Mouse (Mus musculus): Measurements from ENCODE around the gene Robo2.

Gene Robo2

DNA sequence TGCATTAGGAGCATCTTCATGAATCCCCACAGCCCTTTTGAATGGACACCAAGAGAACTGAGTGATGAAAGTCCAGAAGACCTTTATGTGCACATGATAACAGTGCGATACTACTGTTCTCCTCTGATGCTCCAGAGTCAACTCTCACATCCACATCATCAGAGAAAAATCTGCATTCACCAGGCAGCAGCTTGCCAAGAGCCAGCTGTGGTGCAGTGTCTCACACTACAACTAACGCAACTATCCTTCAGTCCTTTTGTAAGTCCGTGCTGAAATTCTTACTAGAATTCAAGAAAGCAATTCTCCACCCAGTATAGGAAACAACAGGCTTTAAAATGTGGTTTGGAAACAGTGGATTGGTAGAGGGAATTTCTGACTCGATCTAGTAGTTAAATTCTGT is 481.3 kb downstream of the Robo2 start:
- no peak for DNase-seq

DNA sequence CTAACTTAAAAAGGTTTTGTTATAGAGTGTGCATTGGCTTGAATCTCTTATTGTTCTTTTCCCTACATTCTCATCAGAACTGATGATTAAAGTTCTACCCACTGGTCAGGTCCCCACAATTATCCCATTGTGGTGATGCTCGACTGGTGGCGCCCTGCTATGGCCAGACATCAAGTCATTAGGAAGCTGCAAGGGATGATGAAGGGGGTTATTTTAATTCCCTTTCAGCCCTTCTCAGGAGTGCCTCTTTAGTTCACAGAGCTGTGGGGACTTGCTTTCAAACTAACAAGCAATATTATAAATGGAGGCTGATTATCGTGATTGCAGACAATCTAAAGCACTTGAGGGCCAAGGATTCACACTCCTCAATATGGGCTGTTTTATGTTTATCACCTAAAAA is 484.1 kb downstream of the Robo2 start:
- no peak for DNase-seq

DNA sequence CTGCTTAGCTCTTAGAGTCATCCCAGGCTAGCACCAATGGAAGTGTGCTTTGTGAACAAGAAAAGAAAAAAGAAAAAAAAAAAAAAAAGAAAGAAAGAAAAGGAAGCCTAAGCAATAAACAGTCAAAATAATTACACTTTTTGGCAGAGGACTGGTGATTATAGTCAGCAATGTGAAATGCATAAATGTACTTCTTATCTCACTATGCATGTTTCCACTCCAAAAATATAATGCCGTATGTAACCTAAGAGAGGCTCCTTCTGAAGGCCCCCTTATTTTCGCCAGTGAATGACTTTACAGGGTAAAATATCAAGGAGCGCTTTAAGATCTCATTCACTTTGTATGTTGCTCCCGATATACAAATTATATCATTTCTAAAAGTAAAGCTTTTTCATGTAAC is 496.2 kb downstream of the Robo2 start:
- no peak for DNase-seq

DNA sequence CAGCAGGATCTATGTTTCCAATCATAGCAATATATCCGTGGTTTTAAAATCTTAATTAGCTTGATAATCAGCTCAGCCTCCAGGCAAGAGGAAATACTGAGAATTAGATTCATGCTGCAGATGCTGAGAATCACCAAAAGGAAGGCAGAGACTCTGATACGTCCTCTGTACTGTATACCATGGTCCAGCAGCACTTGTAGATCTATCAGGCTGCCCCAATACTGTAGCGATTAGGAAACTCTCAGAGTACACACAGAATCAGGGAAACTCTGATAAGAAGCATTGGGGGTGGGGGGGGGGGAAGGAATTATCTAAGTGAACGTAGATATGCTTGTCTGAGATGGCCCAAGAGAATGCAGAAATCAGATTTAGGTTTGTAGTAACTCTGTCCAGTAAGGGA is 496.7 kb downstream of the Robo2 start:
- DNase-seq, result no peak

DNA sequence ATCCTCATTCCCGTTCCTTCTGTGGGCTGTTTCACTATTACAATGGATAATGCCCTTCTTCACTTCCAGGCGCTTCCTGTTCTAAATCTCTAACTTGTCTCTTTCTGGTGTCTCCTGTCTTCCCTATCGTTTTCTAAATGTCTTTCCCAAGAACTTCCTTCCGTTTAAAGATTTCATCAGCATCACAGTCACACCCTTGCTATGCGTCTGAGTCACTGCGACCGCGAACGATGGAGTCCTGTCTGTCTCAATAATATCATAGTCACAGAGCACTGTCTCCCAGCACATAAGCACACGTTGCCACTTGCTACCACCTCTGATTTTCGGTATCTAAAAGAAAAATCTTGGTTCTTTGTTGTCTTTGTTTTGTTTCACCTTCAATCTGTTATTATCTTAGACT is 503.1 kb downstream of the Robo2 start:
- DNase-seq, result no peak

DNA sequence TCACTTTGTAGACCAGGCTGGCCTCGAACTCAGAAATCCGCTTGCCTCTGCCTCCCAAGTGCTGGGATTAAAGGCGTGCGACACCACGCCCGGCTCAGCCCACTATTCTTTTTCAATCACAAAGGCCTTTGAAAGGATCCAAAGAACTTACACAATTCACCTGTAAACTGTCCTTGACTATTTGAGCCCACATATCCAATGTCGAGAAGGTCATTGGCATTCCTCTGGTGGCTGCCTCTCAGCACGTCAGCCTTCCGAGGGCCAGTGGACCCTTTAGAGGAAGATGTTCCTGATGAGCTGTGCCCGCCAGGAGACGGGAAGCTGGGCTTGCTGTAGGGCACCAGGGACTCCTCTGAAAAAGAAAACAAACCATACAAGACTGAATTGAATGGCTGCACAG is 514.8 kb downstream of the Robo2 start:
- DNase-seq, result no peak

DNA sequence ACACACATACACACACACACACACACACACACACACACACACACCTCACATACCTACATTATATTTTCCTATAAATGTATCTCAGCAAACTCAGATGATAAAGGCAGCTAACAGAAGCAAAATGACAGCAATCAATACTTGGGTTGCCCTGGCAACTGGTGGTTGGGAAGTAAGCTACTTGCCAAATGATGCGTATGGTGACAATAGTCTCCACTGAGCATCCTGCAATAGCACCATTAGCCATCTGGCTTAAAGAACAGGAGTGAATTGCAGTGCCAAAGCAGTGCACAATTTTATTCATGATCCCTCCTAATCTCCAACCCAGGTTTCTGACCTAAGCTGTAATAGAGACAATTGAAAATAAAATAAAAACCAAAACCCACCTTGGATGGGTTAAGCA is 529.7 kb downstream of the Robo2 start:
- no peak for DNase-seq

DNA sequence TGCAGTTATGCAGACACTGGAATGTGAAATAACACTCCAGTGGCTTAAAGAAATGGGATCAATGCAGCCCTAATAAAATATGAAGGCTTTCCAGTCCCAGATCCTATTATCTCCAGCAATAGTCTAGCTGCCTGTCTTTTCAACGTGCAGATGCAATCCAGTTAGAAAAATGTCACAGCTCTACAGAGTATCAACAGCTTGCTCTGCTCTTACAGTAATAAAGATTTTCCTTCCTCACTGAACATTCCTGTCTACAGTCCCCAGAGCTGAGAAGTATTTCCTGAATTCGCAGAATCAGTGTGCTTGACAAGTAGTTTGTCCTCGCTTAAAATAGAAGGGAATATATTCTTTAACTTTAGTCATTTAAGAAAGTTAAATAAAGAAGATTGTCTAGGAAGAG is 533.7 kb downstream of the Robo2 start:
- DNase-seq, result no peak

DNA sequence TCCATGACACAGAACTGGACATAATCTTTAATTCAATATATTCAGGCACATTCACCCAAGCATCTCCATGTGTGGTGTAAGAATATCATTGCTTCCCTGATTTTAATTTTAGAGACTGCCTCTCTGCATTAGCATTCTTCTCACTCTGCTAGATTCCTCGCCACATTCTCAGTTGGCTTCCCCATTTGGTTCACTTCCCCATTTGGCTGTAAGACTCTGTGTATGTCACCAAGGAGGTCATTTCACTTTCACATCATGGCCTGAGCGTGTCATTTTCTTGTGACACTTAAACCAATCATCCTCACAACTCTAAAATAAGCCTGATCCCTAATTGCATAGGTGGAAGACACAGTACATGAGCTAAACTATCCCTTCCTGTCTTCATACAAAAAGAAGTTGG is 536.6 kb downstream of the Robo2 start:
- no peak for DNase-seq

DNA sequence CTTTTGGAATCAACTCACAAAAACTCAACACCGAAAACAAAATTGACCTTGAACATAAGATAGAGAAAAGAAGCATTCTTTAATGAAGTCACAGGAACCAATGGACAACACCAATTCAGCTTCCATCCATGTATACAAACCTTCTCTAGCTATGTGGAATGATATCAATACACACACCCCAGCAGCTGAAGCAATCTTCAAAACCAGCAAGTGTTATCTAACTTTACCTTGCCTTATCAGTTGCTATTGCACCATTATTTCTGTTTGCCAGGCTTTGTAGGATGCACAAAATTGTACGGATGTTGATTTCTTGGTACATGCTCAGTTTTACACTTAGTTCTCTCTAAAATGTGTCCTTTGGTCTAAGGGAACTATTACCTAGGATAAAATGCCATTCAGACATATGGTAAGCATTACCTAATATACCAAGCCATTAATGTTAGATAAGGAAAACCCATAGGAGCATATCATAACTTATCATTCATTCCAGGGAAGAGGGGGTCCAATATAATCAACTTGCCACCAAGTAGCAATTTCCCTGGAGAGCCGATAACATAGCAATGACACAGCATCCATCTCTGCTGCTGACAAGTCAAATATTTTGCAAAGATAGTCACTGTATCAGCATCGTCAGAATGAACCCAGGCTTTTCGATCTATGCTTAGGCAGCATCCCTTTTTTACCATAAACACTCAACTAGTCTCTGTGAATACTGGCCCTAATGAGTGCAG is 537.6 kb downstream of the Robo2 start:
- no peak for DNase-seq

DNA sequence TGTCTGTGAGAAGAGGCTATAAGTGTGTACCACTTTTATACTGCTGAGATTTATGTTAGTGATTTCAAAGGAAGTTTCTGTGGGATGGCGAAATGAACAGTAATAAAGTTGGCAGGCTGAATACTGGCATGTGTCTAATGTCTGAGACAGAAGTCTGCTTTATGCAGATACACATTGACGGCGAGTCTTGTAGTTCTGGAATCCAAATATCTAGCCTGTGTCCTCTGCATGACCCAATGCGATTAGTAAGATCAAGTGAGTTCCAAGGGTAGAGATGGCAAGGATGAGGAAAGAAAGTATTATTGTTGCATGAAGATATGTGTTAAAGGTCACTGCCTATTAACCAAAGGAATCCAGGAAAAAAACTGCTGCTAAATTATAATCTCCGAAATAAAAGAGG is 541.3 kb downstream of the Robo2 start:
- DNase-seq, result no peak

DNA sequence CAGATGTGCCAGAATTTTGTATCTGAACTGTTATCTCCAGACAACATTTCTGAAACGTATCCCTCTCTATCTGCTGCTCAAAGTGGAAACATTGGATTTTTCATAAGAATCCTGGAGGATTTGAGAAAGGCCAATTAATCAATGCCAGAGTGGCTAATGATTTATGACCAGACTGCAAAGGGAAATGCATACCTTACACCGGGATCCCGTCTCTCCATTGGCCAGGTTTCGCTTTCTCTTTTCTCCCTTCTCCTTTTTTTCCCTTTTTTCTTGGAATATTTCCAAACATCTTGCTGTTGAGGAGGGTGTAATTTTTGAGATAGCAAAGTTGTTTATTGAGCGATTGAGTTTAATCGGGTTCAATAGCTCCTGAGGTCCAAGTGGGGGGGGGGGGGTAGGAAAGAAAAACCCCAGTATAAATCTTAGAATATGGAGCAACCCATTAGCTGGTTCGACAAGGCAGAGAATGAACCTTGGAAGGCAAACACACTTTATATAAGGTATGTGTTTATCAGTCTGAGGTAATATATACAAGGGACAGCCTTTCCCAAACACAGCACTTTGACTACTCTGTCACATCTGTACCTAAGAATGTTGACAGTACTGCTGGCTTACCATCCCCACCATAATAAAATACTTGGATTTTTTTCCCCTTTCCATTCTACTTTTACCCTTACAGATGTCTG is 542.0 kb downstream of the Robo2 start:
- no peak for DNase-seq

DNA sequence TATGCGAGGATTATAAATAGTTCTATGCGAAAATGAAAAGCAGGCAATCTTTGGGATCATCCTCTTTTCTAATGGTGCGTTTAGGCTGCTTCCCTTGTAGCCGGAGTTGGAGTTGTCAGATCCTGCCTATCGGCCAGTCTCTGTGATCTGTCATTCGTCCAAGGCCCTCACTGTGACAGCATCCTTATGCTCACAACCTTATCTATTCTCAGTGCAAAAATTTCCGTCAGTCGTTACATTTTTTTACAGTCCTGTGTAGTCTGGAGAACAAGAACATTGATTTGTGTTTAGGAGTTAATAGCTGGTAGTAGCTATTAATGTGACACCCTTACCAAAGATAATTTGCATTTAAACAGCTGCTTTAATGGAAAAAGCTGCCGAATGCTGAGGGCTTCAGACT is 547.0 kb downstream of the Robo2 start:
- DNase-seq, result no peak

DNA sequence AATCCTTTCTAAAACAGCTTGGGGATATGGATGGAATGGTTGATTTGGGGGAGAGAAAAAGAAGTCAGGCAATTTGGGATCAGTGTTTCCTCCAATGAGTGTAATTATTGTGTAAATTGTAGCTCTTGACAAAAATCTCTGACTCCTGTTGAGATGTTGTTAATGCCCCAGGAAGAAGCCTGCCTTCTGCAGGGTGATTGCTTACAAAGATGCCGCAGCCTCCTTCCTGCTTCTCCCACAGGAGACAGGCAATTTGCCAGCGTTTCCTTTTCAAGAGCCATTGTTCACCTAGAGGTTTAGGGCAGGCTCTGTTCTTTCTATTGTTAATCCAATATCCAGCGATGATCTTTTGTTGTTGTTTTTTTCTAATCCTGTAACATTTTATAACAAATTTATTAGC is 547.9 kb downstream of the Robo2 start:
- no peak for DNase-seq

DNA sequence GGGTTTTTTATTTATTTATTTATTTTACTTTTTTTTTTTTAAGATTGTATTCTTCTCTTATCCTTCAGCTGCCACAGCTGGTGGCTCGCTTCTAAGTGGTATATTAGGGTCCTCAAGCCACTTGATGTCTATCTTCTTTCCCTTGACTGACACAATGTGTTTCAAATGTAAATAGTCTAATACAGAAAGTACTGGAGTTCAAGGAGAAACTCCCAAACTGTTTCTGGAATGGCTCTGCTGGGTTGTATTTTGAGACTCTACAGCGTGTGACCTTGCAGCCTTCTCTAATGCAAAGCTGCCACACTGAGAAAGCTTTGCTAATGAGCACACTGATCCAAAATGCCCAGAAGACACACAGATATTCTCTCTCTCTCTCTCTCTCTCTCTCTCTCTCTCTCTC is 552.9 kb downstream of the Robo2 start:
- no peak for DNase-seq

DNA sequence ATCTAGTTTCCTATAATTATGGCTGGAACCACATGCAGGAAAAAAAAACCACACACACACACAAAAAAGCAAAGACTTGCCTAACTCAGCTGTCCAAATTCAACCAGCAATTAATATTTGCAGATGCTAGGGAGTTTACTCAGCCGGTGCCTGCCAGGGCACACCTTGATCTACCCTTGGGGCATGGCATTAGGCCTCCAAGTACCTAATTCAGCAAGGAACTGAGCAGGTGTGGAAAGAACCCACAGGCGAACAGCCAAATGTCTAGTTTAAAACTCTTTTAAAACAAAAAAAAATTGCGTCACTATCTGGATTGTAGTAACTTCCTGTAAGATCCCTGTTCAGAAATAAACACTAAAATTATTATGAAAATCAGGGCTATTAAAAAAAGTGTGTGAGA is 555.8 kb downstream of the Robo2 start:
- DNase-seq, result no peak

Data from kidney, adult 9 months (tissue).